Mouse (Mus musculus): Measurements from ENCODE around the gene Kcnj9.

Kcnj9 gene

DNA sequence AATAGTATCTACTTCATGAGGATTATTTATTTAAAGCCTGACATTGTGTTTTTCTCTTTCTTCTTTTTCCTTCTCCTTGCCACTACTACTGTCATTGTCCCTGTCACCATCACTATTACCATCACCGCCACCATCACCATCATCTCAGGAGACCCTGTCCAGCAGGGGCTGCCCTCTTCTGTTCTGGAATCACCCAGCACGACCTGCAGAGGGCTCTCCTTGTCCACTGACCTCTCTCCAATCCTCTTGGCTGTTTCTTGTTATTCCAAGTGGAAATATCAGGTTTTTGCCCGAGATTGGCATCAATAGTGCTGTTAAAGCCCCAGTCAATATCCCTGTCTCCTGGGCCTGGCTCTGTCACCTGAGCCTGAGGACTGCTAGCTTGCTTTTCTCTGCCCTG lies 4.4 kb upstream of the Kcnj9 start:
- no peak for DNase-seq (ENCODE audit: low spot score)

DNA sequence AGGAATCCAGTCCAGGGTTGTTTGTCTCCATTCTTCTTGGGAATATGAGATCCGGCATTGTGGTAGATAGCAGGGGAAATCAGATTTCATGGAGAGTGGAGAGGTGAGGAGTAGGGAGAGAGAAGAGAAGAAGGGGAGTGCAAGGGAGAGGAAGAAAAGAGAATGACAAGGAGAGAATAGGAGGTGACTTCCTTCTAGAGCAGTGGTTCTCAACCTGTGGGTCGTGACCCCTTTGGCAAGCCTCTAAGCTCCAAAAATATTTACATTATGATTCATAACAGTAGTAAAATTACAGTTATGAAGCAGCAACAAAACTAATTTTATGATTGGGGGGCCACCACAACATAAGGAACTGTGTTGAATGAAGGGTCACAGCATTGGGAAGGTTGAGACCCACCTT lies 3.8 kb upstream of the Kcnj9 start:
- DNase-seq (ENCODE audit: low spot score) = no peak

DNA sequence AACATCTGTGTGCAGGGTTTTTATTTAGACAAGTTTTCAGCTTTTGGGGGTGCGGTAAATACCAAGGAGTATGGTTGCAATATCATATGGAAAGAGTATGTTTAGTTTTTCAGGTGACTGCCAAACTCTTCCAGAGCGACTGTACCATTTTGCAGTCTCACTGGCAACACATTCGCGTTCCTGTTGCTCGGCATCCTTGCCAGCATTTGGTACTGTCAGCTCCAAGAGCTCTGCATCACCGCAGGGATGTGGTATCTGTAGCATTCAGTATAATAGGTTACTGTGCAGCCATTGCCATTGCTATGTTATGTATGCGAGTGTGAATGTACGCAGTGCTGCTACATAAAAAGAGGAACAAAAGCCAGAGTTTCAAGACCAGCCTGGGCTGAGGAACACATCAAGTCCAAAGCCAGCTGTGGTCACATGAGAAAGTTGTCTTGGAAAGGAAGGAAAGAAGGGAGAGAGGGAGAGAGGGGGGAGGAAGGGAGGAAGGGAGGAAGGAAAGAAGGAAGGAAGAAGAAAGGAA lies 2.4 kb upstream of the Kcnj9 start:
- no peak for DNase-seq (ENCODE audit: low spot score)

DNA sequence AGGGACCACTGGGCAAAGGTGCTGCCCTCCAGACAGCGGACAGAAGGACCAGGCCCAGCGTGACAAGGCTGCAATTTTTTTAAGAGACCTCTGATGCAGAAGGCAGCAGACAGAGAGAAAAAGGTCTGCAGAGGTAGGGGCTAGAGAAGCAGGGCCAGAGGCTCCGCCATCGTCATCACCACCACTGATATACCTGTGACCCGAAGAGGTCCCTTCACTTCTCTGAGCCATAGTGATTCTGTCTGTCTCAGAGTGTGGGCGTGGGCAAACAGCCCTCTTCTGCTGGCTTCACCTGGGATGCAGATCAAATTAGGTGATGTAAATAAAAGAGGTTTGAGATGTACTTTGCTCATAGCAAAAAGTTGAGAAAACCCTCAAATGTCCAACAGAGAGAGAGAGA lies 498 bp upstream of the Kcnj9 start:
- no peak for DNase-seq (ENCODE audit: low spot score)

DNA sequence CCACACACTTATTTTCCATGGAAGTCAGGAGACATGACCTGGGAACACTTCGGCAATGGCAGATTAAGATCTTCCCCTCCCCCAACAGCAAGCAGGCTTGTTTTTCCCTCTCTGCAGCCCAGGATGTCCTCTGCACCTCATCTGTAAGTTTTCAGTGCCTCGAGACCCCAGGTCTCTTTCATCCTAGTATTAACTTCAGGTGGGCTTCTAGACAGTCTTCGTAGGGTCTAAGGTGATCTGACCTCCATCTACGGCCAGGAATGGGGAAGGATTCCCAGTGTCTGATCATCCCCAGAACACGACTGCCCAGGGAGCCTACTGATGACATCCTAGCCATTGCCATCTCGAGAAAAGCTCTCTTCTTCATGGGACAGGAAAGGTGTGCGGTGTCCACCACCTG lies 657 bp downstream of the Kcnj9 start:
- no peak for DNase-seq (ENCODE audit: low spot score)

DNA sequence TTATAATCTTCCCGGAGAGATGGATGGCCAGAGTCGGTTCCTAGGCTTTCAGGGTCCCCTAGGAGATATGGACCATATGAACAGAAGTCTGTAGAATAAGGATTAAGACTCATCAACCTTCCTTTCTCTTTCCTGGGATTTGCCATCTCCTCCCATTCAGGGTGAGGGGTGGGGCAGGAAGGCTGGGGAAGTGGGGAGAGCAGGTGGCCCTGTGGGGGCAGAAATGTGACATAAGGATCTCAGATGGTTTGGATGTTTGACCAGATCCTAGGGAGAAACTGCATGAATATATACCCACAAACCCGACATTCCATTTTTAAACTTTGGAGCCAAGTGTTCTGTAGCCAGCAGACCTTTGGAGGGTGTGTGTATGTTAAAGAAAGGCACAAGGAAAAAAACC lies 1.1 kb downstream of the Kcnj9 start:
- DNase-seq (ENCODE audit: low spot score) = no peak

DNA sequence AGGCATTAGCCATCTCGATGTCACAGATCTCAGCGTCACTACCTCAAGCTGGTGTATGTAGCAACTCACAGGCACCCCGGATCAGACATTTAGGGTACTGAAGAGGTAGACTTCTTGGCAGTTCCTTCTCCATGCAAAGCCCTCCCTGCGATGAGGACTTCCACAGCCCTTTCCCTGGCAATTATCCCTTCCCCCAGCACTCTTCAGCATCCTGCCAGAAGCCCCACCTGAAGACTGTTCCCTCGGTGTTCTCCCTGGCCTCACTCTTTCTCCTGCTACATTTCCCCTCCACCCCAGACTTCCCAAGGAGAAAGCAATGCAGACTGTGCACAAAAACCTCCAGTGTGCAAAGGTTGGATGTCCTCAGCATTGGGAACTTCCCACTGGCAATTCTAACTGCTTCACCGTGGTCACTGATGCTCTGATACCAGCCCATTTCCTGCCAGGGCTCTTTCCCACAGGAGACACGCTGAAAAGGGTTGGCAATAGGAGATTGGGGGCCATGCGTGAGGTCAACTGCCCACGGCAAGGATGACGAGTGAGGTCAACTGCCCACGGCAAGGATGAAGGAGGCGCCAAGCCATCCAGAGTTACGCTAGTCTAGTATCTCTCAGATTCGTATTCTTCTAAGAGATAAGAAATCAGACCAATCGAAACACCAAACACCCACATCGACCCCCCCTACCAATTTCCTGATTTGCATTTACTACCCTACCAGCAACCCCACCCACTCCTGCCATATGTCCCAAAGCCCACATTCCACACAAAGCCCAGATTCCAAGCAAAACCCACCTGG lies 1.7 kb downstream of the Kcnj9 start:
- no peak for DNase-seq (ENCODE audit: low spot score)

DNA sequence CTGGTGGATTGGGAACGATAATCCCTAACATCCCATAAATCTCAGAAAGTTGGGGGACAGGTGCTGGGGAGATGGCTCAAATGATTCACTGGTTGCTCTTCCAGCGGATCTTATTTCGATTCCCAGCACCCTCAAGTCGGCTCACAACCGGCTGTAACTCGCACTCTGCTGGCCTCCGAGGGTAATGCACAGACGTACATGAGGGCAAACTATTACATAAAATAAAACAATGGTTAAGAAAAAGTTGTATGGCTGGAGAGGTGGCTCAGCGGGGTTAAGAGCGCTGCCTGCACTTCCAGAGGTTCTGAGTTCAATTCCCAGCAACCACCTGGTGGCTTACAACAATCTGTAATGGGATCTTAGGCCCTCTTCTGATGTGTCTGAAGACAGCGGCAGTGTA lies 2.4 kb downstream of the Kcnj9 start:
- DNase-seq (ENCODE audit: low spot score) = no peak

DNA sequence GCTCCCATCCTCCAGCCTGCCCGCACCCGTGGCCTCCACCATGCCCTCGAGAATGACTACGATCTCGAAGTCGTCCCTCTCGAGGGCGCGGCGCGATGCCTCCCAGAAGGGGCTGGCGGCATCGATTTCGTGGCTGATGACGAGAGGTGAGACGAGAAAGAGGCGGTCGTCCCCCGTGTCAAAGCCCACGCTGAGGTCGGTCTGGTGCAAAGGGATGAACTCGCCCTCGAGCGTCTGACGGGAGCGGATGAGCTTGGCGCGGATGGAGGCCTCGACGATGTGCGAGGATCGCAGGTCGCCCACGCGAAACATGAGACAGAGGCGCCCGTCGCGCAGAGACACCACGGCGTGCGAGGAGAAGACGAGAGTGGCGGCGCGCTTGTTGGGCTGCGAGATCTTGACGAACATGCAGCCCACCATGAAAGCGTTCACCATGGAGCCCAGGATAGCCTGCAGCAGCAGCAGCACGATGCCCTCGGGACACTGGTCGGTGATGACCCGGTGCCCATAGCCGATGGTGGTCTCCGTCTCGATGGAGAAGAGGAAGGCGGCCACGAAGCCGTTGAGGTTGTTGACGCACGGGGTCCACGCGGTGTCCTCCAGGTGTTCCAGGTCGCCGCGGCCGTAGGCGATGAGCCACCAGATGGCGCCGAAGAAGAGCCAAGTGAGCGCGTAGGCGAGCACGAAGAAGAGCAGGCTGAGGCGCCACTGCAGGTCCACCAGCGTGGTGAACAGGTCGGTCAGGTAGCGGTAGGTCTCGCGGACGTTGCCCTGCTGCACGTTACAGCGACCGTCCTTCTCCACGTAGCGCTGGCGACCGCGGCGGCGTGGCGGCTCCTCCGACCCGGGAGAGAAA lies 3.2 kb downstream of the Kcnj9 start:
- DNase-seq (ENCODE audit: low spot score) = peak; percentile 76

DNA sequence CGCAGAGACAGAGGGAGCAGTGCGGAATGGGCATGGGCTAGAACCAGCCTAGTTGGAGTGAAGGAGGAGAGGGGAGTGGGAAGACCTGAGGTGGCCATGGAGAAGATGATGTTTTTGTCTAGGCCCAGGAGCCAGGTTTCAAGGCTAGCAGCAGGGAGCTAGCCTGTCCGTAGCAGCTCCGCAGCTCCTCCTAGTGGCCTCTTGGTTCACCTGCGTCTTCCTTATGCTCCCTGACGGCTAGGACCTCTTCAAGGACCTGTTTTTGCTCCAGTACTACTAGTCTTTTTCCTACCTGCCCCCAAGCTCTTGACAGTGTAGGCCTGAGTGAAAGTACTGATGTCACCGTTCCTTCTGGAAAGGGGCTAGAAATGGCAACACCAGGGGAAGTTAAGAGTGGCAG lies 4.4 kb downstream of the Kcnj9 start:
- DNase-seq (ENCODE audit: low spot score) = peak; percentile 92

DNA sequence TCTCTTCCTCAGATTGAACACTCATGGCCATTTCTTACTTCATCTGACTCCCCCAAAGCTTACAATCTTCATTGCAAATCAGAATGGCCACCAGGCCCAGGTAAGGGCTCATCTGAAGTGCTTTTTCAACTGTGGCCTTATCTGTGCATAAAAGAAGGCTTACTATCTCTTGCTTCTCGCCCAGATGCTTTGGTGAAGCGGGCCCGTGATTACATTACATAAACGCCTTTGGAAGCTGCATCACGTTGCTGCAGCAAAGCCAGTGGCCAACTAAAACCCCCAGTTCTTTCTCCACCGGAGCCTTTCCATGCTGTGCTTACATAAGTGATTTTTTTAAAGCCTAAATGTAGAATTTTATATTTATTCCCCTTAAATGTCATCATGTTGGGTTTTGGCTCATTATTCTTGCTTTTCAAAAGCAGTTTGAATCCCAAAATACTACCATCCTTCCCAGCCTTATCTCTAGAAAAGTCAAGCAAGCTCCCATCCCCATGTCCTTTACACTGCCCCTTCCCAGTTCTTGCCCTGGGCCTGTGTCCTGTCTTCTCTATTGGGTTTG lies 5.2 kb downstream of the Kcnj9 start:
- no peak for DNase-seq (ENCODE audit: low spot score)

DNA sequence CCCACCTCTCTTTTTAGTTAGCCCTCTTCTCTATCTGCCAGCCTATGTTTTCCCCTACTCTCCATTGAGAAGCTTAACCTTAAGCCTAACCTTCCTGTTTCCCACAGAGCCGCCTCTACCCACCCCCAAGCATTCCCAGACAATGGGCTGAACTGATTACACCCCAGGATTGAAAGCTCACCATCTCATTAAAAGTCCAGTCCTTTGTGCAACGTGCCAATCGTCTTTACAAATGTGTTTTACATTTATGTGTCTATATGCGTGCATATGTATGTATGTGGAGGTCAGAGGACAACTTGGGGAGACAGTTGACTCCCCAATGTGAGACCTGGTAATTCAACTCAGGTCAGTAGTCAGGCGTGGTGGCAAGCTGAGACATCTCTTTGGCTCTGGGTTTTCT lies 5.8 kb downstream of the Kcnj9 start:
- no peak for DNase-seq (ENCODE audit: low spot score)

DNA sequence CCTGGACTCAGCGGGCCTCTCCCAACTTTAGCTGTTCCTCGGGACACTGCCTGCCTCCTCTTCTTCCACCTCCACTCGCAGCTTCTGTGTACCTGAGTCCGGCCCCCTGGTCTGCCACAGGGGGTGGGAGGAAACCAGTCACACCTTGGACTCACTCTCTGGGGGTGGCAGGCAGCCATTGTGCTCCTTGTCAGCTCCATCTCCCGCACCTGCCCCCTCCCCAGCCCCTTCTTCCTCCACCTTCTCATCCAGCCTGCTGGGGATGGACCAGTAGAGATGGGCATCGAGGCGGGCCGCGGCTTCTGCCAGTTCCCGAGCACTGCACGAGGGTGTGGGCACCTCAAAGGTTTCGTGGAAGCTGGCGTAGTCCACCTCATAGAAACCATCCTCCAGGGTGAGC lies 6.4 kb downstream of the Kcnj9 start:
- DNase-seq (ENCODE audit: low spot score) = no peak

DNA sequence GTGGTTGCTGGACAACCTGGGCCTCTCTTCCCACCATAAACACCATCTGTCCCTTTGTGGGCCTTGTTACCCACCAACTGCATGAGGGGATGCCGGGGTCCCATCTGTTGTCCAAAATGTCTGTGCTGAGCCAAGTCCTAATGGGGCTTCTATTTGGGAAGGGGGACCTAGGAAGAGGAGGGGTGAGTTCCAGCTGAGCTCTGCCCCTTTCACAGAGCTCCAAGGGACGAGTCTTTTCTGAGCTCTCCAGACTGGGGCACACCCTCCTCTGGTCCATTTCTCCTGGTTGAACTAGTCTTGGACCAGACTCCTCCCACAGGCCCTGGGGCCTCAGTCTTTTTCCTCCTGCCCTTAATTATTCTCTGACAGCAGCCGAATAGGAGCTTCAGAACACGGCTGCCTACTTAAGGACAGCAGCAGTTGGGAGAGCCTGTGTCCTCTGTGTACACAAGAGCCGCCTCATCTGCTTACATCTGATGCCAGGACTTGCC lies 9.2 kb downstream of the Kcnj9 start:
- peak; percentile 53 for DNase-seq (ENCODE audit: low spot score)

DNA sequence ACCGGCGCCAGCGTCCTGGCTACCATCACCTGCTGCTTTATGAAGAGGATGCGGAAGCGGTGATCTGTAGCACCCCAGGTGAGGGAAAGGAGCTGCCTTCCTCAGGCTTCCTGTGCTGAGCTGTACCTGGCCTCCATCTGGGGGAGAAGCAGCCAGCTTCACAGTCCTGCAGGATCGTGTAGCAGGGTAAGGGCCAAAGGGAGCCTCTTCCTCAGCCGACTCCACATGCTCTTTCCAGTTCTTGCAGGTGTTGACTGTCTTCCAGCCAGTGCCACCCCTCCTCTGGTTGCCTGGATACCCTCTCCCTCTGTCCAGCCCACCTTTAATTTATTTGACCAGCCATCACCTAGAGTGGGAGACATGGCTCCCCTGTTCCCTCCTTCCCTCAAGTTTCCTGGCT lies 9.8 kb downstream of the Kcnj9 start:
- DNase-seq (ENCODE audit: low spot score) = no peak

DNA sequence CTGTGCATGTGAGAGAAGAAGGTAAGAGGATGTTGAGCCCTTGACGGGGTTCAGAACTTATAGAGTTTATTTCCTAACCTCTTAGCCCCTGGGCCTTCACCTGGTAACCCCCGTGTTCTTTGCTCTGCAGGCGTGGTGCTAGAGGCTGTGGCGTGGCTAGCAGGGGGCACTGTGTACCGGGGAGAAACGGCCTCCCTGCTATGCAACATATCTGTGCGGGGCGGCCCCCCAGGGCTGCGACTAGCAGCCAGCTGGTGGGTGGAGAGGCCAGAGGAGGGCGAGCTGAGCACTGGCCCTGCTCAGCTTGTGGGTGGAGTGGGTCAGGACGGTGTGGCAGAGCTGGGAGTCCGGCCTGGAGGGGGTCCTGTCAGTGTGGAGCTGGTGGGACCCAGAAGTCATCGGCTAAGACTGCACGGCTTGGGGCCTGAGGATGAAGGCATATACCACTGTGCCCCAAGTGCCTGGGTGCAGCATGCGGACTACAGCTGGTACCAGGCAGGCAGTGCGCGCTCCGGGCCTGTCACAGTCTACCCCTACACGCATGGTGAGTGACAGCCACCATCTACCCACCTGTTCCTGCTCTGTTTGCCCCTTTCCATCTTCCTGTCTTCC lies 10.6 kb downstream of the Kcnj9 start:
- DNase-seq (ENCODE audit: low spot score) = no peak

DNA sequence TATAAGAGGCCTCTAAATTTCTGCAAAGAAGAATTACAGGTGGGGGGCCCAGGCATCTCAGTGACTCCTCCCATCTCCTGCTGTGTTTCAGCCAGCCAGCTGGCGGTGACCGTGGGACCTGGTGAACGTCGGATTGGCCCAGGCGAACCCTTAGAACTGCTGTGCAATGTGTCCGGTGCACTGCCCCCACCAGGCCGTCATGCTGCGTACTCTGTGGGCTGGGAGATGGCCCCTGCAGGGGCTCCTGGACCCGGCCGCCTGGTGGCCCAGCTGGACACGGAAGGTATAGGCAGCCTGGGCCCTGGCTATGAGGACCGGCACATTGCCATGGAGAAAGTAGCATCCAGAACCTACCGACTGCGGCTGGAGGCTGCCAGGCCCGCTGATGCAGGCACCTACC lies 11.2 kb downstream of the Kcnj9 start:
- no peak for DNase-seq (ENCODE audit: low spot score)

DNA sequence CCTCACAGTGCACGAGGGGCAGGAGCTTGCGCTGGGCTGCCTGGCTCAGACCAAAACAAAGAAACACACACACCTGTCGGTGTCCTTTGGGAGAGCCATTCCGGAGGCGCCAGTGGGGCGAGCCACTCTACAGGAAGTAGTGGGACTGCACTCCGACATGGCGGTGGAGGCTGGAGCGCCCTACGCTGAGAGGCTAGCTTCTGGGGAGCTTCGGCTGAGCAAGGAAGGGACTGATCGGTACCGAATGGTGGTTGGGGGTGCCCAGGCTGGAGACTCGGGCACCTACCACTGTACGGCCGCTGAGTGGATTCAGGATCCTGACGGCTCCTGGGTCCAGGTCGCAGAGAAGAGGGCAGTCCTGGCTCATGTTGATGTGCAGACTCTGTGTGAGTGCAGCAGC lies 11.7 kb downstream of the Kcnj9 start:
- no peak for DNase-seq (ENCODE audit: low spot score)

DNA sequence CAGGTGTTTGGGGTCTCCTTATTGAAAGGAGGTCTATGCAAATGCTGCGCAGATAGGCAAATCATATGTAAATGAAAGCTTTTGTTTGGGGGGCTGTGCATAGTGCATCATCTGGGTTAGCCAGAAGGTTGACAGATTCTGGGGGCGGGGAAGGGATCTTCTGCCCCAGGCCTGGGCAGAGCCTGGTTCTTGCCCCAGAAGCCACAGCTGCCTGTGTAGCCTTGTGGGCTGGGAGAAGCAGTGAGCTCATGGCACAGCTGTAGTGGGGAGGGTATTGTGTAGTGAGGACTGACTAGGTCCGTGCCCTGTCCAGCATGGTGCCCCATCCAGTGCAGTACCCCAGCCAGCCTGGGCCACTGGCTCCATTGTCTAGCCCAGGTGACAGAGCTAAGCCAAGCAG lies 14.2 kb downstream of the Kcnj9 start:
- no peak for DNase-seq (ENCODE audit: low spot score)

DNA sequence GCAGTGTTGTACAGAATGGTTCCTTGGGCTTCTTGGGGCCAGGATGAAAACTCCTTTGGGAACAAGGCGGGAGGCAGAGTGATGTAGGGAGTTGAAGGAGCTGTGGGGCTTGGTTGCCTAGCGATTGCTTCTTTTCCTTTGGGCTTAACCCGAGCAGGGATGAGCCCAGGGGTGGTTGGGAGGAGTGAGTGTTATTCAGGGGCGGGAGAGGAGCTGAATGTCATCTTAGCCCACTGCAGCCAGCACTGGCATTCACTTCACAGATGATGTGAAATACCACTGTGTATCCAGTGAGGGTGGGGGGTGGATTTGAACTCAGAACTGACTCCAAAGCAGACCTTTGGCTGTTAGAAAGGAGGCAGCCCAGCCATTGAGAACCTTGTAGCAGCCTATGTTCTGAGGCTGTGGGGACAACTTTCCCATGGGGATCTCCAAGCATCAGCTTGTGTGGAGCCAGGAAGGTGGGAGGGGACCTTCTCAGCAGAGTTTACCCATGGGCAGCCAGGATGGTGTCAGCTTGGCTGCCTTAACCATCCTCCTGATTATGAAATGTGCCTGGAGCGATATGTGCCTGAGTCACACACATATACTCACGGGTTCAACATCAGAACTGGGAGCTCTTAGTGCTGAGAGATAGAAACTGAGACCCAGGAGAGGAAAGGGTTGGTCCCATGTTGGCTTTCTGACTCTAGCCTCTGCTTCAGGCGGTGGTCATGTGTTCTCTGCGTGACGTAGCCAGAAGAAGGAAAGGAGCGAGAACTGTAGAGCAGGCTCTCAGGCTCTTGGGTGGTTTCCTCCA lies 15.3 kb downstream of the Kcnj9 start:
- DNase-seq (ENCODE audit: low spot score) = no peak

DNA sequence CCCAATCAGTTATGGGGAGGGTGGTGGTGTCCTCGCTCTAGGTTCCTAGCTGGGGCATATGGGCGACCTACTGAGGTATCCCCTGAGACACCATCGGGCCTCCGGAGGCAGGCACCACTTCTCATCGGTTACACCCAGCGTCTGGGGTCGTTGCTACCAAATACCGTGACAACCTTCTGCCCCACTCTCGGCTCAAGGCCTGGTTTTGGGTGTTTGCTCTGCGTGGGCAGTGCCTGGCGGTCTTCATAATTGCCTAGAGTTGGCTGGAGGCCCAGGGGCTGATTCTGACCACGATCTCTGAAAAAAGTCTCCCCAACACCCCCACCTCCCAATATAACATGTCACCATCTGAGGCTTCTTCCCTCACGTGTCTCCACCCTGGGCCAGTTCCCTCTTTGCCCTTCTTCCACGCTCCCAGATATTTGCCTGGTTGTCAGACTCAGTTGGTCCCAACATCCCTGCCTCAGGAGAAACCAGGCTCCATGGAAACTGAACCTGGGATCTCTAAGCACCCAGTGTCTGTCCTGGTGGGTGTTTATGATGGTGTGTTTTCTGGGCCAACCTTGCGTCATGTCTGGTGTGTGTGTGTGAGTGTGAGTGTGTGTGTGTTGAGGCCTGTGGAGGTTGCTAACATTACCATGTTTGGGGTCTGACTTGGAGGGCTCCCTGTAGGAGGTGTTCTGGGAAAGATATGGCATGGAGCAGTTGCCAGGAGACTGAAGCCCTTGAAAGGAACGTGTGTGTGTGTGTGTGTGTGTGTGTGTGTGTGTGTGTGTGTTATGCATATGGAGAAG lies 16.2 kb downstream of the Kcnj9 start:
- no peak for DNase-seq (ENCODE audit: low spot score)

Measured in embryo, embryonic 10.5 days (tissue).